Mouse (Mus musculus) small intestine, adult 2 months (tissue): Measurements from ENCODE around the gene P2rx5. TPM values are rescaled to one million over a fixed set of nuclear protein-coding genes. Genes with fewer than 3 reads are reported as not detected.

Experiments used
- H3K27ac ChIP-seq: fragments of 200-500 bp; 2 replicates; pipeline ENCODE4 v1.5.1; 2012; ENCODE audit warnings: low read depth, low read length, control low read depth, inconsistent platforms; ENCODE audit not compliant: insufficient read depth
- H3K27me3 ChIP-seq: fragments of 200-500 bp; 2 replicates; pipeline ENCODE4 v1.6.1; 2012; ENCODE audit warnings: mild to moderate bottlenecking, moderate library complexity, low read length, inconsistent platforms; ENCODE audit not compliant: control insufficient read depth, insufficient read depth
- H3K36me3 ChIP-seq: fragments of 200-500 bp; 2 replicates; pipeline ENCODE4 v1.6.1; 2012; ENCODE audit warnings: mild to moderate bottlenecking, low read length, control low read depth, inconsistent platforms; ENCODE audit not compliant: control insufficient read depth, insufficient read depth
- H3K4me1 ChIP-seq: fragments of 200-500 bp; 2 replicates; pipeline ENCODE4 v1.6.1; 2012; ENCODE audit warnings: low read length, inconsistent platforms, mixed read lengths; ENCODE audit not compliant: control insufficient read depth, insufficient read depth, insufficient read length
- H3K4me3 ChIP-seq: fragments of 200-500 bp; 2 replicates; pipeline ENCODE4 v1.5.1; 2012; ENCODE audit warnings: low read depth, mild to moderate bottlenecking, control low read depth, inconsistent platforms, low read length, moderate library complexity
- CTCF ChIP-seq: fragments of 200-500 bp; IDR thresholded peaks from 2 replicates; pipeline ENCODE4 v1.5.1; 2012; ENCODE audit warnings: low read depth, mild to moderate bottlenecking, control low read depth, inconsistent platforms, low read length, moderate library complexity, mixed read lengths; ENCODE audit not compliant: insufficient replicate concordance, insufficient read length; ENCODE audit errors: extremely low read depth
- POLR2A ChIP-seq: fragments of 200-500 bp; IDR thresholded peaks from 2 replicates; pipeline ENCODE4 v1.6.1; 2012; ENCODE audit warnings: low read depth, mild to moderate bottlenecking, control low read depth, inconsistent platforms, low read length, moderate library complexity
- WGBS: fragments of 180-500 bp; shearing (Covaris S2); methylation state at CpG from one replicate; pipeline ENCODE4 v1.1.7; 2018; 5-methylcytosine and 5-hydroxymethylcytosine counted together
- polyA plus RNA-seq: library from polyadenylated mRNA; depleted of rRNA; stranded (reverse); fragments of >200 nt; gene quantifications from 2 replicates; pipeline ENCODE4 v1.2.3, GENCODE M21; 2012; rRNA removed

P2rx5 gene
- 0.15 and 0.17 TPM in 2 replicates for polyA plus RNA-seq

DNA sequence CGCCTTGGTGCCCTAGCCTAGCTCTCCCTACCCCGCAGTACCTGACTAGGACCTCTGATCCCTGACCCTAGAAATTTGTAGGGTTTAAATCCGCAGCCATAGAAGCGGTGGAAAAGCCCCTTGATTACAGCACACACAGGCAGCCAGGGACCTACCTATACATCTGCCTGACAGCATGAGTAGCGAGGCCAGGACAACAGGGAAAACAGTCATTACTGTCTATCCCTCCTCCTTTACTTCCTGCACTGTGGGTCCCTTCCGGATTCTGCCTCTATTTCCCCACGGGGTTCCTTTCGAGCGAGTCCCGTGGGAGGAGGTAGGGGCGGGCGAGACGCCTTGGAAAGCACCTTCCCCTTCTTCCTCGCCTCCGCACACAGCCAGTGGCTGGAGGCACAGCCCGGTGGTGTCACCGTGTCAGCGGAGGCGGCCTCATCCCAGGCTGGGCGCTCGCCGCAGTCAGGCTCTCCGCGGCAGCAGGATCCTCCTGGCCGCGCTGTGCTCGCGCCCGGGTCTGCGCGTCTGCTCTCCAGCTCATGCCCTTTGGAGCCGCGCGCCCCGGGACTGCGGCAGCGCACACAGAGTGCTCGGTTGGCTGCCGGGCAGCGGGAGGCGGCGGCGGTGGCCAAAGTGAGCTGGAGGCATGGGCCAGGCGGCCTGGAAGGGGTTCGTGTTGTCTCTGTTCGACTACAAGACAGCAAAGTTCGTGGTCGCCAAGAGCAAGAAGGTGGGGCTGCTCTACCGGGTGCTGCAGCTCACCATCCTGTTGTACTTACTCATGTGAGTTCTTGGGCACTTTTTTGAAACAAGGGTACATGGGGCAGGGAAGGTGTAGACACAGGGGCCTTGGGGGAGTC, at the start of gene P2rx5:
Gene P2rx5, plus strand, starts transcription at position 465 of the 854 bp plus-strand sequence.
- peaks cover 3% of the 10 kb centered on the region; the same call in 1 of the 2 replicates for H3K27me3 ChIP-seq
- WGBS = 5% methylated on average over 49 of the region's 49 CpGs
- H3K36me3 ChIP-seq = no peaks in the 10 kb centered on the region
- peak within 1 kb of the TSS; percentile 54 for H3K4me3 ChIP-seq
- peaks cover 3% of the 10 kb centered on the region for H3K4me1 ChIP-seq
- H3K27ac ChIP-seq = no peak within 1 kb of the TSS
- no peak for TF ChIP-seq POLR2A
- TF ChIP-seq CTCF = no peak

DNA sequence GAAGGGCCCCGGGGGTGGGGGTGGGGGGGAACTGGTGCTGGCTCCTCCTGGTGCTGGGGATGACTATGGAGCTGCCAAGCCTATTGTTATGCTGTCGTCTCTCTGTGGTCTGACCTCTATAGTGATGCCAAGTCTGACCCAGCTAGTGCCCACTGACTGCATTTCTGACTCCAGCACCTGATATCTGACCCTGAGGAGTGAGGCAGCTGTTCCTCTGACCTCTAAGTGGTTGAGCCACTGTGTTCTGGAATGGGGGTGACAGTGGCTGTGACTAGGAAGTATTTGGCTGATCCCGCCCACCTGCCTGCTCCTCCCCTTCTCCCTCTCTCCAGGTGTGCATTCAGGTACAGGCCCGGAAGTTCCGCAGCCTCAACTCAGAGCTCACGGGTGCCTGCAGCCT, 48.8 kb upstream of the P2rx5 start:
- Histone ChIP-seq H3K4me3 (no peak overlapping the region), H3K4me1 (no peaks in the 10 kb centered on the region), H3K36me3 (0 out of 2 replicates have a peak, but pooled peaks cover 1% of the 10 kb centered on the region), H3K27ac (no peak overlapping the region), H3K27me3 (no peaks in the 10 kb centered on the region)
- WGBS = 68% methylated on average over 6 of the region's 6 CpGs
- no peak for TF ChIP-seq POLR2A
- no peak for TF ChIP-seq CTCF

GRCm38 (mm10) chr11:73126495-73126894, 33.7 kb upstream of the P2rx5 start:
- no peak for TF ChIP-seq CTCF
- TF ChIP-seq POLR2A = no peak
- peaks cover 3% of the 10 kb centered on the region; the same call in 1 of the 2 replicates for H3K4me1 ChIP-seq
- H3K27me3 ChIP-seq = no peaks in the 10 kb centered on the region
- H3K36me3 ChIP-seq = peaks cover 8% of the 10 kb centered on the region; the same call in 1 of the 2 replicates
- 89% methylated on average over 6 of the region's 6 CpGs for WGBS
- H3K4me3 ChIP-seq = no peak overlapping the region
- H3K27ac ChIP-seq = no peak overlapping the region

GRCm38 (mm10) chr11:73131020-73131419, 29.2 kb upstream of the P2rx5 start:
- Histone ChIP-seq H3K4me1 (peaks cover 14% of the 10 kb centered on the region; the same call in 1 of the 2 replicates), H3K36me3 (peaks cover 6% of the 10 kb centered on the region; the same call in 1 of the 2 replicates), H3K4me3 (no peak overlapping the region), H3K27me3 (no peaks in the 10 kb centered on the region), H3K27ac (no peak overlapping the region)
- WGBS = 55% methylated on average over 7 of the region's 7 CpGs
- TF ChIP-seq CTCF (peak; percentile 47; the same call in 1 of the 2 replicates), POLR2A (no peak)

DNA sequence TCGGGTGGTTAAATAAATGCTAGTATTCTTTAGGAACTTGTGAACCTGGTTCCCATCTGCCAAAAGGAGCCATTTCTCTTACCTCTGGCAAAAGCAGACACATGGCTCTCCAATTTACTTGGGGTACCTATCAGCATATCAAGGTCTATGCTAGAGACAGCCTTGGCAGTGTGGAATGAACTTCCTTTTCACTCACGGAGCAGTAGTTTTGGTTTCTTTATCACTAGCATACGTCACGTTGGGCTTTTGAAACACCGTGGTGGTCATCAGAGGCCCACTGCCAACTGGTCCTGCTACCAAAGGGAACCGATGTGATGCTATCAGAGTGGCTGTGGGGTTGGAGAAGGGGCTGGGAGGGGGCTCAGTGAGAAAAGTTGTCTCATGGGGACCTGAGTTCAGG, 27.2 kb upstream of the P2rx5 start:
- peaks cover 3% of the 10 kb centered on the region; the same call in 1 of the 2 replicates for H3K36me3 ChIP-seq
- peaks cover 21% of the 10 kb centered on the region; the same call in 1 of the 2 replicates for H3K4me1 ChIP-seq
- TF ChIP-seq CTCF (no peak), POLR2A (no peak)
- no peaks in the 10 kb centered on the region for H3K27me3 ChIP-seq
- H3K4me3 ChIP-seq = no peak overlapping the region
- WGBS = 78% methylated on average over 6 of the region's 6 CpGs
- no peak overlapping the region for H3K27ac ChIP-seq

DNA sequence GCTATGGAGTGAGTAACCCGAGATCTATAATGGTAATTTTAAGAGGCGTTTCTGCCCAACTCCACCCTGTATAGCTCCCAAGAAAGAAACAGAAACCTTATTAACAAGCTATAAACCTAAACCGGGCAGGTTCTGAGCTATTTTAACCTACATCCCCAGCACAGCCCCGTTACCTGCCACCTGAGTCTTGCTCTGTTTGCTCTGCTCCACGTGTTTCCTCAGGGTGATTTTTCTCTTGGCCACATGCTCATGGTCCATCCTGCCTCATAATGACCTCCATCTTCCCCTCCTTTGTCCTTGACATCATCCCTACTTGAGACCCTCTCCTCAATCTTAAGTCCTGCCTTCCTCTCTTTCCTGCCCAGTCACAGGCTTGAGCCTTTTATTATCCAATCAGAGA, 26.0 kb upstream of the P2rx5 start:
- WGBS = 53% methylated on average over 5 of the region's 5 CpGs
- TF ChIP-seq CTCF (no peak), POLR2A (no peak)
- H3K4me1 ChIP-seq = peaks cover 24% of the 10 kb centered on the region; the same call in 1 of the 2 replicates

GRCm38 (mm10) chr11:73136587-73136986, 23.6 kb upstream of the P2rx5 start:
- peaks cover 1% of the 10 kb centered on the region; the same call in 1 of the 2 replicates for H3K36me3 ChIP-seq
- H3K4me3 ChIP-seq = peak overlapping the region; percentile 92
- 13% methylated on average over 6 of the region's 6 CpGs for WGBS
- peaks cover 19% of the 10 kb centered on the region; the same call in 1 of the 2 replicates for H3K4me1 ChIP-seq
- peak overlapping the region; percentile 71 for H3K27ac ChIP-seq
- H3K27me3 ChIP-seq = no peaks in the 10 kb centered on the region
- TF ChIP-seq POLR2A = no peak
- TF ChIP-seq CTCF = no peak

More for the DNA sequence above, 26.0 kb upstream of the P2rx5 start:
- Histone ChIP-seq H3K27ac (no peak overlapping the region), H3K36me3 (peaks cover 3% of the 10 kb centered on the region; the same call in 1 of the 2 replicates), H3K27me3 (no peaks in the 10 kb centered on the region), H3K4me3 (no peak overlapping the region)
